Mouse (Mus musculus) cortical plate, adult 2 months (tissue): ENCODE data around the gene Aff3. TPM values are rescaled to one million over a fixed set of nuclear protein-coding genes. Genes with fewer than 3 reads are reported as not detected.

Experiments used
- H3K27ac ChIP-seq: fragments of 200-500 bp; 2 replicates; pipeline ENCODE4 v1.5.1; 2012; ENCODE audit warnings: low read length, control low read depth, inconsistent platforms; ENCODE audit not compliant: insufficient read depth
- H3K4me1 ChIP-seq: fragments of 200-500 bp; 2 replicates; pipeline ENCODE4 v1.6.1; 2011; ENCODE audit warnings: low read length; ENCODE audit not compliant: control insufficient read depth, insufficient read depth
- H3K4me3 ChIP-seq: fragments of 200-500 bp; 2 replicates; pipeline ENCODE4 v1.5.1; 2011; ENCODE audit warnings: mild to moderate bottlenecking, low read length, control low read depth; ENCODE audit not compliant: insufficient read depth
- CTCF ChIP-seq: fragments of 200-500 bp; IDR thresholded peaks from 2 replicates; pipeline ENCODE4 v1.5.1; 2011; ENCODE audit warnings: mild to moderate bottlenecking, control low read depth, low read length; ENCODE audit not compliant: insufficient read depth; ENCODE audit errors: extremely low read depth
- POLR2A ChIP-seq: fragments of 200-500 bp; IDR thresholded peaks from 2 replicates; pipeline ENCODE4 v1.6.1; 2011; ENCODE audit warnings: mild to moderate bottlenecking, low read length, control low read depth; ENCODE audit not compliant: insufficient read depth; ENCODE audit errors: extremely low read depth
- polyA plus RNA-seq: library from polyadenylated mRNA; depleted of rRNA; stranded (reverse); fragments of >200 nt; gene quantifications from 2 replicates; pipeline ENCODE4 v1.2.3, GENCODE M21; 2012

The Aff3 gene
- polyA plus RNA-seq, 1 experiment: 24.1 TPM

DNA sequence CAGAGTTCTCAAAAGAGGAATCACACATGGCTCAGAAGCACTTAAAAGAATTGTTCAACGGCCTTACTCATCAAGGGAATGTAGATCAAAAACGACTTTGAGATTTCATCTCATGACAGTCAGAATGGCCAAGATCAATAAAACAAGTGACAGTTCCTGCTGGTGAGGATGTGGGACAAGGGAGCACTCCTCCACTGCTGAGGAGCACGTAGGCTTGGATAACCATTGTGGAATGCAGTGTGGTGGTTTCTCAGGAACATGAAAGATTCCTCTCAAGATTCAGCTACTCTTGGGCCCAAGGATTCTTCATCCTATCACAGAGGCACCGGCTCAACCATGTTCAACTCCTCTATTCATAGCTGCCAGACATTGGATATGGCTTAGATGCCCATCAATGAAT, 245.4 kb downstream of the Aff3 start:
- Histone ChIP-seq H3K4me1 (peaks cover 4% of the 10 kb centered on the region; the same call in 1 of the 2 replicates), H3K4me3 (no peak overlapping the region), H3K27ac (no peak overlapping the region)
- no peak for TF ChIP-seq CTCF
- no peak for TF ChIP-seq POLR2A

DNA sequence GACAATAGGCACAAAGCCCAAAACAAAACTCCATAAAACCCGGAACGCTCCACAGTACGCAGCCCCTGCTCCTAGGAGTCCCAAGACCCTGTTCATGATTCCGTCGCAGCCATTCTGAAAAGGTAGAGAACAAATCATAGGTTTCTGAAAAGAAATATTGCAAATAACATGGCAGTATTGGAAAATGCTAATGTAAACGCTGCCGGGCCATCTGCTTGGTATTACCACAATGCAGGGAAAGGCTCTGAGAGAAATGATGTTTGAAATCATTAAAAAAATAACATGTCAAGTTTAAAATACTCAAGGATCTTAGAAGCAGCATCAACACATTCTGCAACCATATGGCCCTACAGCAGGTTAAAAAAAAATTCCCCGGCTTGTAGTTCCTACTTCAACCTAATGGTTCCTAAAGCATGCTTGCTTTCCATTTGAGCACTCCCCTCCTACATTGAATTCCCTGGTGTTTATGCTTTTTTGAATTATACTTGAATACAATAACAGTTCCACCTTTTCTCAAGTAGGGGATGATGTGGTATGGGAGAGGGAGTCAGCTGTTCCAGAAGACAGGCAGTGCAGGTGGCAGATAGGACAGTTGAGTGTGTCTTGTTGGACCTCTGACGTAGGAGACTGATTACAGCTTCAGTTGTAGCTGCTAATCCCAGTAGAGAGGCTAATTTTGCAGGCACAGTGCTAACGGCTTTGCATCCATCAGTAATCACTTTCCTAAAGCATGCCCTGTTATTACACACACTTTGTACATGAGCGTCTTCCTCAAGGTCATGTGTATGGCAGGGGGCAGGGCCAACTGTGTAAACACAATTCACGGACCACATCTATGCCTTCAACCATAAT, 246.3 kb downstream of the Aff3 start:
- H3K27ac ChIP-seq: no peak overlapping the region
- TF ChIP-seq POLR2A: no peak
- H3K4me1 ChIP-seq: peaks cover 4% of the 10 kb centered on the region; the same call in 1 of the 2 replicates
- no peak overlapping the region for H3K4me3 ChIP-seq

DNA sequence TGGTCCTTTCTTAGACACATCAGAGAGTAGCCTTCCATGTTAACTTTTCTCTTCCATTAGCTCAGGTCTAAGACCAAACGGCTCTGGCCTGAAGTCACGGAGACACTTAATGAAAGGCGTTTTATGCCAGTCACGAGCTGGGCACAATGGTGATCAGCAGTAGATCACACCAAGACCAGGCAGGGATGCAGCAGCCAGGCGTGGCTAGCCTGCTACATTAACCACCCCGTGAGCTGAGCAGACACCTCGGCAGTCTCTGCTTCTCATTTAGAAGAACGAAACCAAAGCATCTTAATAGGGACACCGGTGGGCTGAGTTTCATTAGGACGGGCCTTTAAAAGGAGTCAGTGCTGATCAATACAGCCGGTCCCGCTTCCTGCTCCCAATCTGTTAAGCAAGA, 247.6 kb downstream of the Aff3 start:
- TF ChIP-seq CTCF: no peak
- no peak for TF ChIP-seq POLR2A
- H3K27ac ChIP-seq: no peak overlapping the region
- H3K4me1 ChIP-seq: peaks cover 4% of the 10 kb centered on the region; the same call in 1 of the 2 replicates
- no peak overlapping the region for H3K4me3 ChIP-seq

DNA sequence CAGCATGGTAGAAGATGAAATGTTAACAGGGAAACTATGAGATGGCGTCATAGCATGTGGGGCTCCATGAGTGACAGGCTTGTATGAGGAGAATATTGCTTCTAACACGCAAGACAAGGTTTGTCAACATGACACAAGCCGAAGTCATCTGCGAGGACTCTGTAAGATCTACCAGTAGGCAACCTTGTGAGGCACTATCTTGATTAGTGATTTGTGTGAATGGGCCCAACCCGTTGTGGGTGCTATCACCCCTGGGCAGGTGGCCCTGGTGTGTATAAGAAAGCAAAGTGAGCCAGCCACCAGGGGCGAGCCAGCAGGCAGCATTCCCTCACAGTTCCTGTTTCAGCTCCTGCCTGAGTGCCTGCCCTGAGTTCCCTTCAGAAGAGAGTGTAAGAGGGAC, 249.2 kb downstream of the Aff3 start:
- Histone ChIP-seq H3K27ac (no peak overlapping the region), H3K4me3 (no peak overlapping the region), H3K4me1 (peaks cover 5% of the 10 kb centered on the region)
- TF ChIP-seq POLR2A (no peak), CTCF (no peak)

DNA sequence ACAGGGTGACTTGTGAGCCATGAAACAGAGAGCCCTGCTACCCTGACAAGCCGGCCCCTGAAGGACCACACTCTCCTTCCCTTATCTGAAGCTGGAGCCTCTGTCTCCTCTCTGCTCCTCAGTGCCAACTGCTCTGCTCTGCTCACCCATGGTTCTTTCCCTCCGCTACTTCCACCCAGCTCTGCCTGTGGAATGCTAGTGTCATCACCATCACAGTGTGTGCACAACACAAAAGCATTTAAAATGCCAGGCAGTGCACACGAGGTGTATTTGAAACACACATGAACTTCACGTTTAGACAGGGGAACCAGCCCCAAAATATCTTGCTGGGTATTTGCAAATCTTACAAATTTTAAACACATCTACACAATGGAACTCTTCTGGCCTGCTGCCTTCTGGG, 253.6 kb downstream of the Aff3 start:
- no peak overlapping the region for H3K27ac ChIP-seq

DNA sequence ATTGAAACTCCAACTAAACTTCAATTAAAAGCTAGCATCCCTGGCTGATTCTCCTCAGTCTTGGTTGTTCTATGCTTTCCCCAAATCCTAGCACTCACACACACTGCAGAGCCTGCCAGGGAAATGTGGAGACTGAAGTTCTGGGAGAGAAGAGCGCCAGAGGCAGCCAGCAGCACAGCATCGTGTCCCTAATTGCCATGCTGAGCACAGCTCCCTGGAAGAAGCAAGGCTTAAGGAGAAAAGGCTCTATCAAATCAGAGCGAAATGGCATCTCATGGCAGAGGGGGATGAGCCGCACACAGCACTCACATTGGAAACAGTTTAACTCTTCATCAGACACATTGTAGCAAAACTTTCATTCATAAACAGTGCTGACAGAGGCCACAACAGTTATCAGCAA, 254.3 kb downstream of the Aff3 start:
- peaks cover 3% of the 10 kb centered on the region; the same call in 1 of the 2 replicates for H3K4me1 ChIP-seq
- H3K27ac ChIP-seq: no peak overlapping the region
- no peak for TF ChIP-seq CTCF
- no peak for TF ChIP-seq POLR2A

More for the DNA sequence above, 253.6 kb downstream of the Aff3 start:
- TF ChIP-seq POLR2A (no peak), CTCF (no peak)
- no peak overlapping the region for H3K4me3 ChIP-seq
- peaks cover 3% of the 10 kb centered on the region; the same call in 1 of the 2 replicates for H3K4me1 ChIP-seq

DNA sequence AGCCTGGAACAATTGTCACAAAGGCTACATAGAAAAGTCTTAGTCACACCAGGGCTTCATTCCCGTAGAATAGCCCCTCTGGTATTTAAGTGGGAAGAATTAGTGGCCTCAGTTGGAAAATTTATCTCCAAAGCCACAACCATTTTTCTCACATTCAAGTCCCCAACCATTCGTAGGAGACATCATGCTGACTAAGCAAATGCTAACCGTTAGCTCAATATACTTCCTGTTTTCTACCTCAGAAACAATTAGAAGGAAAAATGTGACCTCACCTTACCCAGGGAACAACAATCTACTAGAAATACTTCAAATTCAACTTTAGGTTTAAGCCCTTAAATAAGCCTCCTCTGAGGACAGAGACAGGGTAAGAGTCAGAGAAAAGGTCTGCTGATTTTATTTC, 256.5 kb downstream of the Aff3 start:
- TF ChIP-seq CTCF (no peak), POLR2A (no peak)
- H3K4me1 ChIP-seq: peaks cover 3% of the 10 kb centered on the region; the same call in 1 of the 2 replicates
- no peak overlapping the region for H3K27ac ChIP-seq
- no peak overlapping the region for H3K4me3 ChIP-seq

More for the DNA sequence above, 254.3 kb downstream of the Aff3 start:
- no peak overlapping the region for H3K4me3 ChIP-seq

DNA sequence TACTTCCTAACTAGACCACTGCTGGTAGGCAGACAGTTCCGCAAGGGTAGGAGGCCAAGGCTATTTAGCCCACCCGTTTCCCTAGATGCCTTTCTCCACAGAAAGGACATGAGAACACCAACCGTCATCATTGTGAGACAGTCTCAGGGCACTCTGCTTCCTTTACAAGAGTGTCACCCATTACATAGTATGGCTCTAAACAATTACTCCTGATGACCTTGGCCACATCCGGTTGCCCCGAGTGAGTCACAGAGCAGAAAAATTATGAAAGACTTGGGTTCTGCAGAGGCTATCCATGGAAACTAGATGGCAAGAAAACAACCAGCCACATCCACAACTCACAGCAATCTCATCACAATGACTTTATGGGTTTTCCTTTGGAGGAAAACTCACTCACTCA, 261.0 kb downstream of the Aff3 start:
- H3K4me1 ChIP-seq: peaks cover 2% of the 10 kb centered on the region; the same call in 1 of the 2 replicates
- TF ChIP-seq POLR2A: no peak
- no peak overlapping the region for H3K27ac ChIP-seq
- no peak overlapping the region for H3K4me3 ChIP-seq

DNA sequence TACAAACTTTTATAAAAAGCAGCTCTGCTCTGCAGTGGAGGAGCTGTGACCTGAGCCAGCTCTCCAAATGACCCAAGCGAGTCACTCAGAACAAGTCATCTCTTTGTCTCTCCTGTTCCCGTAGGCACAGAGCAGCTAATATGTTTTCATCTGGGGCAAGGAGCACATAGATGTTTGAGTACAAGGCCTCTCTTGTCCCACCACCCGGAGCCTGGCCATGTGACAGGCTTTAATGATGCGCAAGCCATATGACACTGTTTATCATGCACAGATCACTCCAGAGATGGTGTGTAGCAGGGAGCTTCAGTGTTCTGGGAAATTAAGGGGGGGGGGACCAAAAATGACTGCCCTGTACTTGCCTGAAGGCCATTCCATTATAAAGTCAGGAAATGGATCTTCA, 262.9 kb downstream of the Aff3 start:
- TF ChIP-seq CTCF (no peak), POLR2A (no peak)
- Histone ChIP-seq H3K27ac (no peak overlapping the region), H3K4me1 (peaks cover 2% of the 10 kb centered on the region; the same call in 1 of the 2 replicates), H3K4me3 (no peak overlapping the region)

DNA sequence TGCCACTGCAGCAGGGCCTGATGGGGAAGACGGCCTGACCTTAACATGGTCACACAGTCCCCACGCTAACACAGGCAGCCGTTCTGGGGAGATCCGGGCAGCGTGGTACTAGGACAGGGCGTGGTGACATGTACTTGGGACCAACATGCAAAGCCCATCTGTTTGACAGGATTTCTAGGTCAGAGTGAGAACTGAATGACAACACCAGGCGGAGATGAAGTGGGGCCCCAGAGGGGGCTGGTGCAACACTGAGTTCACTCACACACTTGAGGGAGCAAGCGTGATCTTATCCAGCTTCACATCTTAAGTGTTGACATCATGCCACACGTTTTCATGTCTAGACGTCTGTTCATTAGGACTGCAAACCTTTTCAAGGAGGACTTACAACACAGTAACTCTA, 265.5 kb downstream of the Aff3 start:
- Histone ChIP-seq H3K4me1 (peaks cover 3% of the 10 kb centered on the region), H3K4me3 (no peak overlapping the region), H3K27ac (no peak overlapping the region)
- TF ChIP-seq CTCF (no peak), POLR2A (no peak)

DNA sequence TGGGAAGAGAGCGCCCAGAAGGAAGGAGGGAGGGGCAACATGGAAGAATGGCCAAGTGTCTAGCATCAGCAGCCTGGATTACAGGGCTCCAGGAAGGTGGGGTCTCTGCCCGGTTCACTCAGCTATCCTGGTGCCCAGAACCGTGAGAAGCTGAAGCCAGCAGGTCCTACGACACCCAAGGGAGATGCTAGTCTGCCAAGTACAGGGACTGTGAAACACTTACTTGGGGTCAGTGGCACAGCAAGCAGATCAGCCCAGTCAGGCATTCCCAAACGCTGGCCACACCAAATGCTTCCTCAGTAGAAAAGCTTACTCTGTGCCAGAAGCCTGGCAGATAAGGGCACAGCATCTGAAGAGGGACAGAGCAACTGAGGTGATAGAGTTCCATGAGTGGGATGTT, 266.2 kb downstream of the Aff3 start:
- Histone ChIP-seq H3K4me3 (no peak overlapping the region), H3K27ac (no peak overlapping the region), H3K4me1 (peaks cover 3% of the 10 kb centered on the region)
- no peak for TF ChIP-seq CTCF
- no peak for TF ChIP-seq POLR2A
